Mouse (Mus musculus) myocyte (in vitro differentiated cells): ENCODE measurements around the gene Btrc. TPM values are rescaled to one million over a fixed set of nuclear protein-coding genes. Genes with fewer than 3 reads are reported as not detected.

Experiments
- H3K27me3 ChIP-seq: one replicate; pipeline ENCODE4 v1.6.1; 2011; ENCODE audit not compliant: control insufficient read depth, insufficient read depth, insufficient read length
- H3K36me3 ChIP-seq: one replicate; pipeline ENCODE4 v1.6.1; 2011; ENCODE audit not compliant: control insufficient read depth, insufficient read depth
- H3K4me2 ChIP-seq: one replicate; pipeline ENCODE4 v1.6.1; 2011; ENCODE audit warnings: low read depth, control low read depth
- H3K4me3 ChIP-seq: one replicate; pipeline ENCODE4 v1.5.1; 2011; ENCODE audit warnings: mild to moderate bottlenecking, control low read depth, moderate library complexity
- H3K79me2 ChIP-seq: one replicate; pipeline ENCODE4 v1.6.1; 2011; ENCODE audit not compliant: control insufficient read depth, insufficient read depth
- H3ac ChIP-seq: one replicate; pipeline ENCODE4 v1.6.1; 2011; ENCODE audit not compliant: control insufficient read depth, insufficient read length
- CEBPB ChIP-seq: IDR thresholded peaks from 2 replicates; pipeline ENCODE4 v1.6.1; 2011; ENCODE audit warnings: mild to moderate bottlenecking, moderate library complexity; ENCODE audit not compliant: poor library complexity, insufficient read depth, severe bottlenecking
- E2F4 ChIP-seq: IDR thresholded peaks from one replicate; pipeline ENCODE4 v1.6.1; 2011; ENCODE audit warnings: mild to moderate bottlenecking, control low read depth, moderate library complexity; ENCODE audit not compliant: insufficient read depth
- MAX ChIP-seq: IDR thresholded peaks from one replicate; pipeline ENCODE4 v1.6.1; 2011; ENCODE audit warnings: low read depth, mild to moderate bottlenecking, control low read depth
- MYOD1 ChIP-seq, 3 experiments: IDR thresholded peaks; one replicate each; pipeline ENCODE4 v1.6.1; 2011; ENCODE audit warnings: control low read depth in 2 of 3, low read depth in 2 of 3, mild to moderate bottlenecking in 2 of 3, moderate library complexity in 1 of 3; ENCODE audit not compliant: insufficient read length in 2 of 3, control insufficient read depth in 1 of 3
- MYOG ChIP-seq, 3 experiments: IDR thresholded peaks; one replicate each; pipeline ENCODE4 v1.6.1; 2011; ENCODE audit warnings: control low read depth in 2 of 3, low read depth in 2 of 3, mild to moderate bottlenecking in 2 of 3; ENCODE audit not compliant: insufficient read length in 2 of 3, control insufficient read depth in 1 of 3, insufficient read depth in 1 of 3
- POLR2A ChIP-seq: IDR thresholded peaks from one replicate; pipeline ENCODE4 v1.6.1; 2011; ENCODE audit warnings: low read depth, mild to moderate bottlenecking, control low read depth, moderate library complexity; ENCODE audit not compliant: insufficient read length
- POLR2AphosphoS2 ChIP-seq: IDR thresholded peaks from one replicate; pipeline ENCODE4 v1.6.1; 2011; ENCODE audit warnings: low read depth, control low read depth; ENCODE audit not compliant: insufficient read length
- REST ChIP-seq: IDR thresholded peaks from one replicate; pipeline ENCODE4 v1.6.1; 2011; ENCODE audit warnings: mild to moderate bottlenecking, control low read depth, moderate library complexity; ENCODE audit not compliant: insufficient read depth, insufficient read length
- SRF ChIP-seq: IDR thresholded peaks from one replicate; pipeline ENCODE4 v1.6.1; 2011; ENCODE audit warnings: low read depth; ENCODE audit not compliant: control insufficient read depth, insufficient read length
- TCF12 ChIP-seq: IDR thresholded peaks from one replicate; pipeline ENCODE4 v1.6.1; 2011; ENCODE audit warnings: mild to moderate bottlenecking, control low read depth; ENCODE audit not compliant: poor library complexity, insufficient read depth, severe bottlenecking
- TCF3 ChIP-seq: IDR thresholded peaks from one replicate; pipeline ENCODE4 v1.6.1; 2011; ENCODE audit warnings: low read depth, control low read depth; ENCODE audit not compliant: insufficient read length
- USF1 ChIP-seq: IDR thresholded peaks from one replicate; pipeline ENCODE4 v1.6.1; 2011; ENCODE audit warnings: low read depth, mild to moderate bottlenecking, control low read depth, moderate library complexity
- polyA plus RNA-seq: library from polyadenylated mRNA; unstranded; fragments of >200 nt; fragmentation: generic; extraction: Trizol; gene quantifications from one replicate; pipeline ENCODE4 v1.2.1, GENCODE M21; 2012; ENCODE audit warnings: missing spikeins

Gene Btrc
- polyA plus RNA-seq, 1 experiment, result 17.0 TPM

DNA sequence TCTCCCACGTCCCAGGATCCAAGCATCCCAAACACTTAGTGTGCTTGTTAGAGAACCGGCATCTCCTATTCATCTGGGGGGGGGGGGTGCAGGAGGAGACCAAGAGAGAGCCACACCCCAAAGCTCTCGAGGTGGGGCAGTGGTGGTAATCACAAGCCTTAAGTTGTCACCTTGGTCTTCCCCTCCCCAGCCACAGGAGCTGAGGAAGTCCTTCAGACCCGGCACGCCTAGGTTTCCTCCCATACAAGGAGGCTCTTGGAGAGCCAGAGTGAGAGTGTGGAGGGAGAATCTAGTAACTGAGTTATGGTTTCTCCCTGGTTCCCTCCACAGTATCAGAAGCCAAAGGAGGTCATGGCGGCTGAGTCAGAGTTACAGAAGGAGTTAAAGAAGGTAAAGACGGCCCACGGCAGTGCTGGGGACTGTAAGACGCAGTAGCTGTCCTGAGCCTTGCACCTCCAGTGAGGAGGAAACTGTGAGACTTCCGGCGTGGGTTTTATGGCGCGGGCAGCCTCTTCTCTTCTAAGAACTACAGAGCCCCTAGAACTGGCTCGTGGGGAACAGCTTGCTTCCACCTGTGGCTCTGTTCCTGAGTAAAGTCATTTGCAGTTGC lies 213.7 kb downstream of the Btrc start:
- peaks cover 6% of the 10 kb centered on the region for H3K36me3 ChIP-seq
- no peak overlapping the region for H3ac ChIP-seq
- no peaks in the 10 kb centered on the region for H3K79me2 ChIP-seq
- H3K27me3 ChIP-seq, result no peaks in the 10 kb centered on the region
- no peak overlapping the region for H3K4me2 ChIP-seq
- TF ChIP-seq MYOD1 (IDR thresholded peaks at IDR 0.05; ENCODE audit: control insufficient read depth in 1 of 3, insufficient read length in 2 of 3, low read depth in 2 of 3), result no peak
- no peak for TF ChIP-seq MAX
- TF ChIP-seq SRF, result no peak
- TF ChIP-seq MYOG (IDR thresholded peaks at IDR 0.05; ENCODE audit: control insufficient read depth in 1 of 3, insufficient read depth in 1 of 3, insufficient read length in 2 of 3, low read depth in 2 of 3), result no peak
- TF ChIP-seq E2F4, result no peak
- TF ChIP-seq TCF3, result no peak
- TF ChIP-seq POLR2A, result no peak
- TF ChIP-seq USF1, result no peak
- TF ChIP-seq POLR2AphosphoS2, result no peak
- TF ChIP-seq REST, result no peak
- TF ChIP-seq CEBPB, result no peak
- no peak for TF ChIP-seq TCF12
- H3K4me3 ChIP-seq, result no peak overlapping the region

GRCm38 (mm10) chr19:45578976-45579375 lies 215.4 kb downstream of the Btrc start:
- TF ChIP-seq POLR2AphosphoS2 (no peak), POLR2A (no peak), REST (no peak), E2F4 (no peak), TCF3 (no peak), CEBPB (no peak), MAX (no peak), TCF12 (no peak), MYOD1 (IDR thresholded peaks at IDR 0.05; ENCODE audit: control insufficient read depth in 1 of 3, insufficient read length in 2 of 3, low read depth in 2 of 3) (no peak), MYOG (IDR thresholded peaks at IDR 0.05; ENCODE audit: control insufficient read depth in 1 of 3, insufficient read depth in 1 of 3, insufficient read length in 2 of 3, low read depth in 2 of 3) (no peak), SRF (no peak), USF1 (no peak)
- H3K4me2 ChIP-seq, result no peak overlapping the region

DNA sequence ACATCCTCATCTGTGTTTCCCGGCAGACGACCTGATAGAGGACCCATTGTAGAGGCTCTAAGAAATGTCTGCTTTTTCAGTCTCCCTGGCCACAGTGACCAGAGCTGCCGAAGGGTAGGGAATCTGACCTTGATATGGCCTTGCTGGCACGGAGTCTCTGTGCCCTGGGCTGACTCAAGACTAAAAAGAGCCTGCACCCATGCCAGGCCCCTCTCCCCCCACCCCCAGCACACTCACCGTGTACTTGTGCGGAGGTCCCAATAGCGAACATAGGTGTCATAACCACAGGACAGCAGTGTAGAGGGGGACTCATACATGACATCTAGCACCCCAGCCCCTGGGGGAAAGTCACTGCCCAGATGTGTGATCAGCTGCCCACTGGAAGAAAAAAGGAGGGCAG lies 215.9 kb downstream of the Btrc start:
- no peaks in the 10 kb centered on the region for H3K79me2 ChIP-seq
- TF ChIP-seq CEBPB, result no peak
- TF ChIP-seq REST, result no peak
- TF ChIP-seq SRF, result no peak
- TF ChIP-seq USF1, result no peak

More at GRCm38 (mm10) chr19:45578976-45579375, 215.4 kb downstream of the Btrc start:
- H3K27me3 ChIP-seq, result no peaks in the 10 kb centered on the region
- no peaks in the 10 kb centered on the region for H3K79me2 ChIP-seq
- no peak overlapping the region for H3K4me3 ChIP-seq
- no peak overlapping the region for H3ac ChIP-seq
- no peaks in the 10 kb centered on the region for H3K36me3 ChIP-seq

More for the DNA sequence above, 215.9 kb downstream of the Btrc start:
- Histone ChIP-seq H3K4me2 (no peak overlapping the region), H3K36me3 (peaks cover 3% of the 10 kb centered on the region), H3ac (no peak overlapping the region), H3K4me3 (no peak overlapping the region), H3K27me3 (no peaks in the 10 kb centered on the region)

Other genes starting within 250 kb of the Btrc start
- not detected for gene Tlx1, start 213.1 kb upstream of the Btrc start, polyA plus RNA-seq
- gene Lbx1, start 127.9 kb upstream of the Btrc start, polyA plus RNA-seq, result 0.22 TPM
- 11.6 TPM for gene Poll, start 196.8 kb downstream of the Btrc start, polyA plus RNA-seq
- 27.3 TPM for gene Gm17018, start 196.9 kb downstream of the Btrc start, polyA plus RNA-seq